Mouse (Mus musculus) midbrain, embryonic 13.5 days (tissue): ENCODE data around the gene Sept12. TPM values are rescaled to one million over a fixed set of nuclear protein-coding genes. Genes with fewer than 3 reads are reported as not detected.
A peak's percentile ranks its signal among the peaks of the same experiment; 100 is the strongest.

Source experiments
- ATAC-seq: fragments of 200-750 bp; cut with Nextera tagmentation; 2 replicates; pipeline ENCODE4 v1.8.0; 2017; ENCODE audit warnings: mild to moderate bottlenecking, moderate TSS enrichment, moderate library complexity
- H3K27ac ChIP-seq: fragments of 300-500 bp; sonication (generic); 2 replicates; pipeline ENCODE4 v1.5.1; 2015; ENCODE audit warnings: inconsistent platforms, mild to moderate bottlenecking, moderate library complexity
- H3K27me3 ChIP-seq: fragments of 300-500 bp; sonication (generic); 2 replicates; pipeline ENCODE4 v1.6.1; 2015; ENCODE audit warnings: mild to moderate bottlenecking, inconsistent platforms
- H3K36me3 ChIP-seq: fragments of 300-500 bp; sonication (generic); 2 replicates; pipeline ENCODE4 v1.6.1; 2015; ENCODE audit warnings: mild to moderate bottlenecking, inconsistent platforms
- H3K4me1 ChIP-seq: fragments of 300-500 bp; sonication (generic); replicated peaks from 2 replicates; pipeline ENCODE4 v1.6.1; 2015; ENCODE audit warnings: inconsistent platforms
- H3K4me2 ChIP-seq: fragments of 300-500 bp; sonication (generic); replicated peaks from 2 replicates; pipeline ENCODE4 v1.6.1; 2015; ENCODE audit warnings: moderate library complexity, mild to moderate bottlenecking, inconsistent platforms
- H3K4me3 ChIP-seq: fragments of 300-500 bp; sonication (generic); replicated peaks from 2 replicates; pipeline ENCODE4 v1.5.1; 2015; ENCODE audit warnings: mild to moderate bottlenecking, inconsistent platforms
- H3K9ac ChIP-seq: fragments of 300-500 bp; sonication (generic); replicated peaks from 2 replicates; pipeline ENCODE4 v1.6.1; 2015; ENCODE audit warnings: mild to moderate bottlenecking, inconsistent platforms
- H3K9me3 ChIP-seq: fragments of 300-500 bp; sonication (generic); 2 replicates; pipeline ENCODE4 v1.6.1; 2016; ENCODE audit warnings: mild to moderate bottlenecking, inconsistent platforms
- WGBS: fragments of 180-500 bp; shearing (Covaris S2); methylation state at CpG from one replicate; pipeline ENCODE4 v1.1.7; 2015; 5-methylcytosine and 5-hydroxymethylcytosine counted together
- polyA plus RNA-seq: library from polyadenylated mRNA; unstranded; fragments of >200 nt; fragmentation: Nextera tagmentation; extraction: Ambion mirVana; gene quantifications from 2 replicates; pipeline ENCODE4 v1.2.1, GENCODE M21; 2015

Sept12 gene
- polyA plus RNA-seq, 1 experiment from 2014 or later = not detected

DNA sequence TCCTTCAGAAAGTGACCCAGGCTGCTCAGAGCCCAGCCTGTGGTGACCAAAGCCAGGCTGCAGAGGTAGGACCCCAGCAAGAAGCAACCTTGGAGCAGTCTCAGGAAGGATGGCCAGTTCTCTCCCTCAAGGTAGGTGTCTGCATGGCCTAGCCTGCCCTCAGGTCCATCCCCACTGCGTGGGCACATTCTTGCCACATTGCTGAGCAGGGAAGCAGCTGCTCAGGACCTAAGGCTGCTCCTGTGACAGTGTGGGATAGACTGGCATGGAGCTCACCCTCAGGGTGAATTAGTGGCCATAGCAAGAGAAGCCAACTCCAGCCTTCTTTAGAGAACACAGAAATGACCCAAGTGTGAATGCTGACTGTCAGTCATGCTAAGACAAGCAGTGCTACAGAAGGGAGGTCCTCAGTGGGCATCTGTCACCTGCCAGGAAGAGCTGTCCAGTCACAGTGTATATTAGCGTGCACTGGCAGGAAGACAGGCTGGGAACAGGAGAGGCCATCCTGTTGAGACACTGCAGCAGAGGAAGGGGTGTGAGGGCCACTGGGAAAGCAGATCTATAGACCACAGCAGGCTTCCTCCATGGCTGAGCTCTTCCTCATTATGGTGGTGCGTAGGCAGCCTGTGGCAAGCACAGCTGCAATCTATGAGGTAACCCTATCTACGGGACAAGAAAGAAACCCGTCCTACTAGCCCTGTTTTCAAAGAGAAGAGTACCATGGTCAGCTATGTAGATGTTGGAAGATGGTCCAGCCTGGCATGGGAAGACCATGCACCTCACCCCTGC lies 28.4 kb downstream of the Sept12 start:
- H3K4me1 ChIP-seq = peaks cover 10% of the 10 kb centered on the region
- peaks cover 19% of the 10 kb centered on the region for H3K36me3 ChIP-seq
- H3K27me3 ChIP-seq = no peaks in the 10 kb centered on the region
- no peak overlapping the region for H3K4me3 ChIP-seq
- no peak for ATAC-seq
- H3K27ac ChIP-seq = no peak overlapping the region
- no peak overlapping the region for H3K4me2 ChIP-seq
- no peak overlapping the region for H3K9ac ChIP-seq
- WGBS = 84% methylated on average over 5 of the region's 5 CpGs
- H3K9me3 ChIP-seq = no peaks in the 10 kb centered on the region

GRCm38 (mm10) chr16:4968426-4968825 lies 29.2 kb downstream of the Sept12 start:
- no peaks in the 10 kb centered on the region for H3K27me3 ChIP-seq
- no peaks in the 10 kb centered on the region for H3K9me3 ChIP-seq
- WGBS = 77% methylated on average over 3 of the region's 3 CpGs
- H3K4me3 ChIP-seq = no peak overlapping the region
- H3K4me2 ChIP-seq = no peak overlapping the region
- no peak overlapping the region for H3K9ac ChIP-seq
- H3K36me3 ChIP-seq = peaks cover 19% of the 10 kb centered on the region
- ATAC-seq = no peak
- H3K27ac ChIP-seq = no peak overlapping the region
- H3K4me1 ChIP-seq = peaks cover 12% of the 10 kb centered on the region

DNA sequence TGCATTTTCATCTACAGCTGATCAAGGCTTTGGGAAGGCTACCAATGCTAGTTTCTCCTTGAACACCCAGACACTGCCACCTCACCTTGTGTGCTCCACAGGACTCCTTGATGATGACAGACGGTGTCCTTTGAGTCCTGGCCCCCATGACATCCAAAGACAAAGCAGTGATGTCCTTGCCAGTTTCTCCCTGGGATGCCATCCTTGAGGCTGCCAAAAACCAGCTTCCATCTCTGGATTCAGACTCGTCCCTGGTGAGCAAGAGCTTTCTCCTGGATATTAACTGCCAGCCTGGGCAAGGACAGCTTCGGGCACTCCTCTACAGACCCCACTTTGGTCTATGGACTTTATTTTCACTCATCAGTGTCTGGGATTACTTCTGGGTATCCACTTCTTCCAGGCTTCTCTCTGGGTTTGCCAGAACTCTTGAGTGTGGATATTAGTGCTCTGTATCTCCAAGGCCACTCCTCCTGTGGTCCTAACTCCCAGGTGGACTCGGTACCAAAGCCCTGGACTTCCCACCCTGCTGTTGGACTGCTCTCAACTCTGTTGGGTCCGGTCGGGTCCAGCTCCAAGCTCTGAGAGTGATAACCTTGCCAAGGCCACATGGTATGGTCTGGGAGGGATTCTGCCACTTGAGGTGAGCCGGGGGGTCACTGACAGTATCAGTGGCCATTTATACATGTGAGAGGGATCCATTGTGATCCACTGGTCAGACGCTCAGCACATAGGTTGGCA lies 32.1 kb downstream of the Sept12 start:
- H3K4me2 ChIP-seq = peak overlapping the region; percentile 81; the same call in 1 of the 2 replicates
- peaks cover 10% of the 10 kb centered on the region for H3K36me3 ChIP-seq
- WGBS = 87% methylated on average over 8 of the region's 8 CpGs
- no peaks in the 10 kb centered on the region for H3K9me3 ChIP-seq
- H3K9ac ChIP-seq = no peak overlapping the region
- H3K4me3 ChIP-seq = peak overlapping the region; percentile 94; the same call in 1 of the 2 replicates
- no peak overlapping the region for H3K27ac ChIP-seq
- peaks cover 29% of the 10 kb centered on the region for H3K4me1 ChIP-seq
- H3K27me3 ChIP-seq = no peaks in the 10 kb centered on the region
- ATAC-seq = no peak

DNA sequence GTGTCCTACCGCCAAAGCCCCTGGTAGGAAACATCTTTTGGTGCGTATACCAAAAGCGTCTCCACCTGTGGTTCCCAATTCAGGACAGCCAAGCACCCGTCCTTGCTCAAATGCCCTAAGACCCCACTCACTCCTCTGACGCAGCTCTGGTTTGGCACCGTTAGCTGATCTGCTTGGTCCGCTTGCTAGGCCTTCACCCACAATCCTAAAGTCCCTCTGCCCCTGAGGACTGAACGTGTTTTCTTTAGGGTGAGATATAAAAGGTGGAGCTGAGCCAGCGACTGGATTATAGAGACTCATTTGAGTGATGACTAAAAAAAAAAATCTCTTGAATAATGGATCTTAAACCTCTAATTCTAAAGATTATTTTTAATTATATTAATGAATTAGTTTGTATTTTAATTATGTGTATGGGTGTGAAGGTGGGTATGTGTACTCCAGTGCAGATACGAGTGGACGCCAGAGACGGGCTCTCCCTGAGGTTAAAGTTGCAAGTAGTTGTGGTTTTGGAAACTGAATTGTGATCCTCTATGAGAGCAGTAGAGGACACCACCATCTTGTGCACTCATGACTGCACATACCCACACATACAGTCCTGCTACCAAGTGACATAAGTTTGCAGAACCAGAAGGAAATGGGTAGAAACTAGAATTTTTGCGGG lies 32.8 kb downstream of the Sept12 start:
- Histone ChIP-seq H3K9me3 (no peaks in the 10 kb centered on the region), H3K36me3 (peaks cover 15% of the 10 kb centered on the region), H3K9ac (peak overlapping the region; percentile 92), H3K4me1 (peaks cover 29% of the 10 kb centered on the region), H3K4me2 (peak overlapping the region; percentile 81), H3K27ac (peak overlapping the region; percentile 89), H3K4me3 (peak overlapping the region; percentile 94), H3K27me3 (no peaks in the 10 kb centered on the region)
- 22% methylated on average over 13 of the region's 13 CpGs for WGBS
- ATAC-seq = peak; percentile 18

- H3K4me2 ChIP-seq = peak within 1 kb of the TSS; percentile 81
- WGBS = under 1% methylated on average over 75 of the region's 76 CpGs
- ATAC-seq = peak; percentile 99
Observed at GRCm38 (mm10) chr16:4963797-4964709, 33.6 kb downstream of the Sept12 start, which contains the start of gene Anks3. Gene Anks3, minus strand, starts transcription at chr16:4964205.

DNA sequence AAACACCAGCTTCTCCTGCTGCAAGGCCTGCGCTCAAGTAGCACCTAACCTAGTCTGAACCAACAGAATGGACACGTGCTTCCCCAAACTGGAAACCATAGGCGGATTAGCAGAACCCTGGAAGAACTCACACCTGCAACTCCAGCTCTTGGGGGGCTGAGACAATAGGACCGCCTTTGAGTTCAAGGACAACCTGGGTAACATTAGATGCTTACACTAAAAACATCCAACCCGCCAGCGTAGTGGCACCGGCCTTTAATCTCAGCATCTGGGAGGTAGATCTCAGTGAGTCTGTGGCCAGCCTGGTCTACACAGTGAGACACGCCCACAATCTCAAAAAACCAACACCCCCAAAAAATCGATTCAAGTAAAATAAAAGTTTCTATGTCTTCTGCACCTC lies 34.3 kb downstream of the Sept12 start:
- Histone ChIP-seq H3K4me2 (peak overlapping the region; percentile 81), H3K9ac (peak overlapping the region; percentile 92), H3K36me3 (peaks cover 10% of the 10 kb centered on the region), H3K27ac (peak overlapping the region; percentile 89; the same call in 1 of the 2 replicates), H3K4me1 (peaks cover 29% of the 10 kb centered on the region), H3K4me3 (peak overlapping the region; percentile 94), H3K27me3 (no peaks in the 10 kb centered on the region), H3K9me3 (no peaks in the 10 kb centered on the region)
- WGBS = 45% methylated on average over 9 of the region's 9 CpGs
- ATAC-seq = no peak

More at GRCm38 (mm10) chr16:4963797-4964709, 33.6 kb downstream of the Sept12 start, which contains the start of gene Anks3:
- Histone ChIP-seq H3K36me3 (peaks cover 10% of the 10 kb centered on the region), H3K4me3 (peak within 1 kb of the TSS; percentile 94), H3K27me3 (no peaks in the 10 kb centered on the region), H3K27ac (peak within 1 kb of the TSS; percentile 89), H3K4me1 (peaks cover 29% of the 10 kb centered on the region), H3K9ac (peak within 1 kb of the TSS; percentile 92), H3K9me3 (no peaks in the 10 kb centered on the region)

GRCm38 (mm10) chr16:4960260-4960659 lies 37.4 kb downstream of the Sept12 start:
- no peak overlapping the region for H3K4me3 ChIP-seq
- H3K9me3 ChIP-seq = no peaks in the 10 kb centered on the region
- H3K36me3 ChIP-seq = peaks cover 38% of the 10 kb centered on the region
- no peaks in the 10 kb centered on the region for H3K27me3 ChIP-seq
- no peak for ATAC-seq
- no peak overlapping the region for H3K9ac ChIP-seq
- no peak overlapping the region for H3K27ac ChIP-seq
- 89% methylated on average over 8 of the region's 8 CpGs for WGBS
- H3K4me2 ChIP-seq = no peak overlapping the region
- peaks cover 22% of the 10 kb centered on the region for H3K4me1 ChIP-seq

- Histone ChIP-seq H3K4me3 (no peak overlapping the region), H3K9me3 (no peaks in the 10 kb centered on the region), H3K9ac (no peak overlapping the region), H3K36me3 (peaks cover 66% of the 10 kb centered on the region), H3K27me3 (no peaks in the 10 kb centered on the region), H3K4me2 (no peak overlapping the region), H3K27ac (no peak overlapping the region), H3K4me1 (peaks cover 8% of the 10 kb centered on the region)
- no peak for ATAC-seq
- 93% methylated on average over 3 of the region's 3 CpGs for WGBS
Observed at GRCm38 (mm10) chr16:4957446-4957845, 40.2 kb downstream of the Sept12 start.

DNA sequence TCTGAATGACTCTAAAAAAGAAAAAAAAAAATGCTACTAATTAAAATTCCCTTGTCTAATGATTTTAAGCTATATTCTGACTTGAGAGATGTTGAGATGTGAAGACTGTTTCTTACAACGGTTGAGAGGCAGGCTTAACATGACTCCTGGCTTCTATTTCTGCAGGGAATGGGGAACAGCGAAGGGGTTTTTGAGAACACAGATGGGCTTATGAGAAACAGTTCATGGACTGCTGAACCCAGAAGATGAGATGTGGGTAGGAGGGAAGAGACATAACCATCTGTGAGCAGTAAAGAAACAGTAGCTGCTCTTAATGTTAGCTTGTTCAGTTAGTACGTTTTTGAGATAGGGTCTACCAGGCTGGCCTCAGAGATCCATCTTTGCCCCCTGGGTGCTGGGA lies 41.0 kb downstream of the Sept12 start:
- Histone ChIP-seq H3K4me1 (no peaks in the 10 kb centered on the region), H3K27ac (no peak overlapping the region), H3K9me3 (no peaks in the 10 kb centered on the region), H3K9ac (no peak overlapping the region), H3K4me2 (no peak overlapping the region), H3K27me3 (no peaks in the 10 kb centered on the region), H3K36me3 (peaks cover 74% of the 10 kb centered on the region), H3K4me3 (no peak overlapping the region)
- no peak for ATAC-seq
- WGBS = 87% methylated on average over 3 of the region's 3 CpGs

- Histone ChIP-seq H3K9ac (no peak overlapping the region), H3K4me2 (no peak overlapping the region), H3K27me3 (no peaks in the 10 kb centered on the region), H3K4me1 (no peaks in the 10 kb centered on the region), H3K4me3 (no peak overlapping the region), H3K36me3 (peaks cover 83% of the 10 kb centered on the region), H3K9me3 (no peaks in the 10 kb centered on the region), H3K27ac (no peak overlapping the region)
- no peak for ATAC-seq
- whole genome bisulfite sequencing = 81% methylated on average over 4 of the region's 4 CpGs
Observed at GRCm38 (mm10) chr16:4947378-4947777, 50.3 kb downstream of the Sept12 start.

DNA sequence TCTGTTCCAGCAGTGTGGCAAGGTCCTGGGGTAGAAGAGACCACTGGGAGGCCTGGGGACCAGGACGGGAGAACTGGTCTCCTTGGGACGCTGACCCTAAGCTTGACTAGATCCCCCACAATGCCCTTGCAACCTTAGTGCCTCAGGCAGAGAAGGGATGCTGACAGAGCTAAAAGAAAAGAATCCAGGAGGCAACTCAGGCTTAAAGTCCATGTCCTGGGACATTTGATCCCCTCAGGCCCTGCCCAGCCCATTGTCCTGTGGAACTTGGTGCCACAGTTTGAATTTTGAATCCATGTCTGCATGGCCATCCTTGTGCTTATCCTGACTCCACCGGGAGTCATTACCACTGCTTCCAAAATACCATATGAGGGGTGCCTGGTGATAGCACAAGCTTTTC lies 51.5 kb downstream of the Sept12 start:
- Histone ChIP-seq H3K4me2 (no peak overlapping the region), H3K9me3 (no peaks in the 10 kb centered on the region), H3K27ac (no peak overlapping the region), H3K9ac (no peak overlapping the region), H3K4me3 (no peak overlapping the region), H3K4me1 (no peaks in the 10 kb centered on the region), H3K27me3 (no peaks in the 10 kb centered on the region), H3K36me3 (peaks cover 84% of the 10 kb centered on the region)
- no peak for ATAC-seq
- WGBS = 94% methylated on average over 3 of the region's 3 CpGs
